Mouse (Mus musculus) ES-Bruce4 (cell line): ENCODE data around the gene Cdca3. TPM values are rescaled to one million over a fixed set of nuclear protein-coding genes. Genes with fewer than 3 reads are reported as not detected.
"Not testable (repeated sequence)": the region's sequence is repeated elsewhere in the genome, so short reads cannot be mapped to it uniquely, and the experiment has no call there.

Experiments
- H3K27ac ChIP-seq: 2 replicates; pipeline ENCODE4 v1.5.1; 2012; ENCODE audit warnings: low read length, inconsistent platforms; ENCODE audit not compliant: insufficient read depth
- H3K27me3 ChIP-seq: 2 replicates; pipeline ENCODE4 v1.6.1; 2012; ENCODE audit warnings: mild to moderate bottlenecking, low read length, inconsistent platforms; ENCODE audit not compliant: control insufficient read depth, poor library complexity, insufficient read depth, severe bottlenecking
- H3K36me3 ChIP-seq: 2 replicates; pipeline ENCODE4 v1.6.1; 2012; ENCODE audit warnings: inconsistent platforms, mild to moderate bottlenecking, low read length, moderate library complexity; ENCODE audit not compliant: control insufficient read depth, poor library complexity, insufficient read depth, severe bottlenecking
- H3K4me1 ChIP-seq: one replicate; pipeline ENCODE4 v1.8.1; 2011; ENCODE audit warnings: low read length; ENCODE audit not compliant: control insufficient read depth, insufficient read depth
- H3K4me3 ChIP-seq: 2 replicates; pipeline ENCODE4 v1.5.1; 2011; ENCODE audit warnings: low read depth, mild to moderate bottlenecking, low read length
- H3K9ac ChIP-seq: 2 replicates; pipeline ENCODE4 v1.6.1; 2012; ENCODE audit warnings: low read depth, mild to moderate bottlenecking, inconsistent platforms; ENCODE audit not compliant: poor library complexity, severe bottlenecking
- H3K9me3 ChIP-seq: replicated peaks from 2 replicates; pipeline ENCODE4 v1.6.1; 2012; ENCODE audit warnings: mild to moderate bottlenecking, low read length, inconsistent platforms; ENCODE audit not compliant: control insufficient read depth, poor library complexity, insufficient read depth, severe bottlenecking
- CTCF ChIP-seq: IDR thresholded peaks from one replicate; pipeline ENCODE4 v1.8.1; 2011; ENCODE audit warnings: low read depth, low read length
- EP300 ChIP-seq: IDR thresholded peaks from 2 replicates; pipeline ENCODE4 v1.6.1; 2011; ENCODE audit warnings: low read depth, low read length; ENCODE audit not compliant: insufficient read depth
- POLR2A ChIP-seq: IDR thresholded peaks from one replicate; pipeline ENCODE4 v1.8.1; 2011; ENCODE audit warnings: low read length; ENCODE audit not compliant: insufficient read depth
- polyA plus RNA-seq: library from polyadenylated mRNA; stranded (reverse); fragments of >200 nt; gene quantifications from 2 replicates; pipeline ENCODE4 v1.2.4, GENCODE M21; 2011; ENCODE audit warnings: low read depth; ENCODE audit not compliant: missing spikeins, insufficient read depth, insufficient read length

Cdca3 gene
- polyA plus RNA-seq, 1 experiment: 162 TPM

DNA sequence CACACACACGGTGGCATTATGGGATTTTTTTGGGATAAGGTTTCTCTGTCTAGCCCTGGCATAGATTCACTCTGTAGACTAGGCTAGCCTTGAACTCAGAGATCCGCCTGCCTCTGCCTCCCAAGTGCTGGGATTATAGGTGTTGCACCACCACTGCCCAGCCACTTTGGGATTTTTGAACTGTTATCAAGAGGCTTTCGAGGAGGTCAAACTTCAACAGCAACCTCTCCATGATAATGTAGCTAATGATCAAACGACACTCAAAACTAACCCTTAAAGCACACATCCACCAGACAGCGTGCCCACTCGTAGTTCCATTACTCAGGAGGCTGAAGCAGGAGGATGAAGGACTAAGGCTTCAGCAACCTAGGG is 21.4 kb upstream of the Cdca3 start:
- Histone ChIP-seq H3K27ac (no peak overlapping the region), H3K4me1 (no peaks in the 10 kb centered on the region), H3K9me3 (no peaks in the 10 kb centered on the region), H3K4me3 (peak overlapping the region; percentile 93), H3K36me3 (peaks cover 8% of the 10 kb centered on the region), H3K27me3 (no peaks in the 10 kb centered on the region), H3K9ac (0 out of 2 replicates have a peak overlapping the region, but pooled peaks have one; percentile 75)
- TF ChIP-seq EP300 (no peak), POLR2A (no peak), CTCF (no peak)

DNA sequence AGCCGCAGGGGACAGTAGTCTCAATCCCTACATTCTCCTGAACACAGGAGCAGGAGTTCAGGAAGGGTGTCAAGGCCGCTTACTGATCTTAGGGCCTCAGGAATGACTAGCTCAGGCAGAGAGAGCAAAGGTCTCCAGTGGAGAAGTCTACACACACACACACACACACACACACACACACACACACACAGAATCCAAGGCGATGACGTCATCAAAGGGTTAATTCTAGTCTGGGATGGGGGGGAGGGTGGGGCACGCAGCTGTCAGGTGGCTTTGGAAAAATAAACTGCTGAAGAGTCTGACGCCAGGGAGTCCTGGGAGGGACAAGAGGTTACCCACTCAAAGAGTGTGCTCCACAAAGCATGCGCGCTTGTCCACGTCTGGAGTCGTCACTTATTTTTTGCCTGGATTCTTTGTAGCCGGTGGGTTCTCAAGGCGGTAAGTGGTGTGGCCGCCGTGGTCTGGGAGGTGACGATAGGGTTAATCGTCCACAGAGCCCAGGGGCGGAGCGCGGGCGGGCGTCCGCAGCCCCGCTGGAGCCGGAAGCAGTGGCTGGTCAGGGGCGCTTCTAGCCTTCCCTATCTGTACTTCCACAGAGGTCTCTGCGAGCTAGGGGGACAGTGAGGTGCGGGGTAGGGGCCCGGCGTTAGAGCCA is 20.9 kb upstream of the Cdca3 start, which contains the start of gene Spsb2:
Gene Spsb2, plus strand, starts transcription at position 304 of the 655 bp plus-strand sequence.
- H3K36me3 ChIP-seq: peaks cover 8% of the 10 kb centered on the region

DNA sequence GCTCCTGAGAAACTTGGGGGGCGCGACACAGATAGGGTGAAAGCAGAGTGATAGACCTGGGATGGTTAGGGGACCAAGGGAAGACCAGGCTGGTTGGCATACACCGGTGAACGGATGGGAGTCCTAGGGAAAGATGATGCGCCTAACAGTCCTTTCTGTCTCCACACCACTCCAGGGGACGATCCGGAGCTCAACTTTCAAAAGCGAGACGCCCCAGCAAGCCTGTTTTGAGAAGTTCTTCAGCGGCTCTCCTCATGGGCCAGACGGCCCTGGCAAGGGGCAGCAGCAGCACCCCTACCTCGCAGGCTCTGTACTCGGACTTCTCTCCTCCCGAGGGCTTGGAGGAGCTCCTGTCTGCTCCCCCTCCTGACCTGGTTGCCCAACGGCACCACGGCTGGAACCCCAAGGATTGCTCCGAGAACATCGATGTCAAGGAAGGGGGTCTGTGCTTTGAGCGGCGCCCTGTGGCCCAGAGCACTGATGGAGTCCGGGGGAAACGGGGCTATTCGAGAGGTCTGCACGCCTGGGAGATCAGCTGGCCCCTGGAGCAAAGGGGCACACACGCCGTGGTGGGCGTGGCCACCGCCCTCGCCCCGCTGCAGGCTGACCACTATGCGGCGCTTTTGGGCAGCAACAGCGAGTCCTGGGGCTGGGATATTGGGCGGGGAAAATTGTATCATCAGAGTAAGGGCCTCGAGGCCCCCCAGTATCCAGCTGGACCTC is 20.1 kb upstream of the Cdca3 start:
- H3K4me1 ChIP-seq: no peaks in the 10 kb centered on the region

More for the DNA sequence above, 20.9 kb upstream of the Cdca3 start, which contains the start of gene Spsb2:
- Histone ChIP-seq H3K4me3 (peak within 1 kb of the TSS; percentile 93), H3K27me3 (no peaks in the 10 kb centered on the region), H3K9me3 (no peaks in the 10 kb centered on the region), H3K9ac (peak within 1 kb of the TSS; percentile 75), H3K4me1 (no peaks in the 10 kb centered on the region), H3K27ac (peak within 1 kb of the TSS; percentile 19)
- TF ChIP-seq EP300: no peak
- TF ChIP-seq CTCF: no peak
- TF ChIP-seq POLR2A: no peak

GRCm38 (mm10) chr6:124809775-124810538 is 19.4 kb upstream of the Cdca3 start:
- TF ChIP-seq EP300 (0 out of 2 replicates have a peak, but pooled peaks have one; percentile 1), CTCF (no peak), POLR2A (no peak)
- H3K9ac ChIP-seq: peak overlapping the region; percentile 75; the same call in 1 of the 2 replicates
- H3K4me1 ChIP-seq: no peaks in the 10 kb centered on the region
- H3K4me3 ChIP-seq: peak overlapping the region; percentile 41
- no peaks in the 10 kb centered on the region for H3K9me3 ChIP-seq
- peaks cover 8% of the 10 kb centered on the region for H3K36me3 ChIP-seq
- no peak overlapping the region for H3K27ac ChIP-seq
- no peaks in the 10 kb centered on the region for H3K27me3 ChIP-seq

More for the DNA sequence above, 20.1 kb upstream of the Cdca3 start:
- Histone ChIP-seq H3K9ac (peak overlapping the region; percentile 75), H3K4me3 (peak overlapping the region; percentile 93), H3K27ac (peak overlapping the region; percentile 19), H3K36me3 (peaks cover 8% of the 10 kb centered on the region), H3K27me3 (no peaks in the 10 kb centered on the region), H3K9me3 (no peaks in the 10 kb centered on the region)
- peak; percentile 14 for TF ChIP-seq POLR2A
- peak; percentile 78 for TF ChIP-seq CTCF
- TF ChIP-seq EP300: 0 out of 2 replicates have a peak, but pooled peaks have one; percentile 4

GRCm38 (mm10) chr6:124810566-124811402 is 18.6 kb upstream of the Cdca3 start:
- not testable (repeated sequence) for H3K4me1 ChIP-seq, H3K36me3 ChIP-seq, H3K9ac ChIP-seq, H3K27me3 ChIP-seq, H3K27ac ChIP-seq, H3K9me3 ChIP-seq, H3K4me3 ChIP-seq
